Mouse (Mus musculus) limb, embryonic 13.5 days (tissue): ENCODE results near the gene Cdk17. TPM values are rescaled to one million over a fixed set of nuclear protein-coding genes. Genes with fewer than 3 reads are reported as not detected.
A peak's percentile ranks its signal among the peaks of the same experiment; 100 is the strongest.

Experiments used
- ATAC-seq: fragments of 200-750 bp; cut with Nextera tagmentation; 2 replicates; pipeline ENCODE4 v1.8.0; 2017; ENCODE audit warnings: low read depth, moderate number of reproducible peaks, moderate TSS enrichment; ENCODE audit not compliant: low FRiP score
- H3K27ac ChIP-seq: fragments of 300-500 bp; sonication (generic); 2 replicates; pipeline ENCODE4 v1.5.1; 2015; ENCODE audit warnings: inconsistent platforms, mild to moderate bottlenecking, moderate library complexity
- H3K27me3 ChIP-seq: fragments of 300-500 bp; sonication (generic); 2 replicates; pipeline ENCODE4 v1.6.1; 2015; ENCODE audit warnings: mild to moderate bottlenecking, inconsistent platforms
- H3K36me3 ChIP-seq: fragments of 300-500 bp; sonication (generic); 2 replicates; pipeline ENCODE4 v1.6.1; 2015; ENCODE audit warnings: inconsistent platforms, mild to moderate bottlenecking, moderate library complexity
- H3K4me1 ChIP-seq: fragments of 300-500 bp; sonication (generic); 2 replicates; pipeline ENCODE4 v1.6.1; 2015; ENCODE audit warnings: inconsistent platforms
- H3K4me2 ChIP-seq: fragments of 300-500 bp; sonication (generic); replicated peaks from 2 replicates; pipeline ENCODE4 v1.6.1; 2015; ENCODE audit warnings: inconsistent platforms, mild to moderate bottlenecking, moderate library complexity
- H3K4me3 ChIP-seq: fragments of 300-500 bp; sonication (generic); 2 replicates; pipeline ENCODE4 v1.5.1; 2015; ENCODE audit warnings: moderate library complexity, mild to moderate bottlenecking, inconsistent platforms
- H3K9ac ChIP-seq: fragments of 300-500 bp; sonication (generic); 2 replicates; pipeline ENCODE4 v1.6.1; 2015; ENCODE audit warnings: mild to moderate bottlenecking, inconsistent platforms
- H3K9me3 ChIP-seq: fragments of 300-500 bp; sonication (generic); 2 replicates; pipeline ENCODE4 v1.6.1; 2016; ENCODE audit warnings: inconsistent platforms
- WGBS: fragments of 180-500 bp; shearing (Covaris S2); methylation state at CpG from one replicate; pipeline ENCODE4 v1.1.7; 2015; 5-methylcytosine and 5-hydroxymethylcytosine counted together
- polyA plus RNA-seq: library from polyadenylated mRNA; unstranded; fragments of >200 nt; fragmentation: Nextera tagmentation; extraction: Ambion mirVana; gene quantifications from 2 replicates; pipeline ENCODE4 v1.2.1, GENCODE M21; 2015

Cdk17 gene
- polyA plus RNA-seq, 1 experiment from 2014 or later = 16.6 TPM

DNA sequence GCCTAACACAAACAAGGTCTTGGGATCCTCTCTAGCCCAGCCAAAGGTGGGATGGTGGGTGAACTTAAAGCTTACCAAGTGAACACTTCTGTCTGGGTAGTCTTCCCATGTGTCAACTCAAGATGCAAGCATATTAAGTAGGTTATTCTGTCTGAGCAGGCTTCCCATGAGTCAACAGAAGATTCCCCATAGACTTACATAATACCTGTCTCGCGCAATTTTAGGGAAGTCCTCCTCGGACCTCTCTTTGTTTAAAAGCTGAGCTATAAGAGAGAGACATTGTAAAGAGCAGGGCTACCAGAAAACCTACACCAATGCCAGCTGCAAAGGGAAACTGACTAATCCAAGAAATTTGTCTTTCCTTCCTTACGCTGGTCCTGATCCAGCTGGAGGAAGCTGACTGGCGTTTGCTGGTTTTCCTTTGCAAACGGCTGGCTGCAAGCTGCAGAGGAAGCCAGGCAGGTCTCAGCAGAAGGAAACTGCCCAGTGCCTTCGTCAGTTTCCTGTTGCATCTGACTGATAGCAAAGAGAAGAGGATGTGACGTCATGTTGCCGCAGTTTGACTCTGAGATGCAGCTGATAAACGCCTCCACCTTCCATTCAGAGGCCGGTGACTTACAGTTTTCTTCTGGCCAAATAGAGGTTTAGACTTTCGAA, 36.6 kb upstream of the Cdk17 start:
- H3K9ac ChIP-seq = peak overlapping the region; percentile 13; the same call in 1 of the 2 replicates
- no peaks in the 10 kb centered on the region for H3K9me3 ChIP-seq
- ATAC-seq = peak; percentile 5; the same call in 1 of the 2 replicates
- no peak overlapping the region for H3K27ac ChIP-seq
- H3K4me3 ChIP-seq = no peak overlapping the region
- H3K4me2 ChIP-seq = 0 out of 2 replicates have a peak overlapping the region, but pooled peaks have one; percentile 7
- peaks cover 12% of the 10 kb centered on the region for H3K4me1 ChIP-seq
- 56% methylated on average over 12 of the region's 12 CpGs for WGBS
- H3K36me3 ChIP-seq = no peaks in the 10 kb centered on the region
- no peaks in the 10 kb centered on the region for H3K27me3 ChIP-seq

DNA sequence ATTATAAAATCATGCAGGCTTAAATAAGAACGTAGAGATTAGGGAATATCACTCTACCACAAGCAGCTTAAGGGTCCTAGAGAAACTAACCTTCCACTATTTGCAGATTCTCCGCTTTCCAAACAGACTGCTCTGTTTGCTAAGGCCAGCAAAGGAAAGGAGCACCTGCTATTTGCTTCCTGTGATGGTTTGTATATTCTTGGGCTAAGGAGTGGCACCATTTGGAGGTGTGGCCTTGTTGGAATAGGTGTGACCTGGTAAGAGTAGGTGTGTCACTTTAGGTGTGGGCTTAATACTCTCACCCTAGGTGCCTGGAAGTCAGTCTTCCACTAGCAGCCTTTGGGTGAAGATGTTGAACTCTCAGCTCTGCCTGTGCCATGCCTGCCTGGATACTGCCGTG, 34.6 kb upstream of the Cdk17 start:
- Histone ChIP-seq H3K4me2 (no peak overlapping the region), H3K4me1 (peaks cover 12% of the 10 kb centered on the region), H3K36me3 (no peaks in the 10 kb centered on the region), H3K9me3 (no peaks in the 10 kb centered on the region), H3K27ac (no peak overlapping the region), H3K4me3 (no peak overlapping the region), H3K9ac (no peak overlapping the region), H3K27me3 (no peaks in the 10 kb centered on the region)
- WGBS = 84% methylated on average over 3 of the region's 3 CpGs
- no peak for ATAC-seq

DNA sequence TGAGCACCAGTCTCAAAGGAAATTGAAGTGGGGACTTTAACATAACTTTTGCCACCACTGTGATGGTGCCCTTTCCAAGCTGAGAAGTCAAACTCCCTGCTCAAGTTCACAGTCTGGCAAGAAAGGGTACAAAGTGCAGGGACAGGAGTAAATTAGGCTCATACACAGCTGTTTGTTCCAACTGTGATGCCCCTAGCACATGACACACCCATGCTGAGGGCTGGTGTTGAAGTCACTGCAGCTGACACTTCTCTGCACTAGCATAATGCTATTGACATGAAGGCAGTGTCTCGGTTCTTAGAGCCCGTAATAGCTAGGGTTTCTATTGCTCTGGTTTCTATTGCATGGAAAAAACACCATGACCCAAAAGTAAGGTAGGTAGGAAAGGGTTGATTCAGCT, 32.1 kb upstream of the Cdk17 start:
- no peaks in the 10 kb centered on the region for H3K36me3 ChIP-seq
- H3K4me2 ChIP-seq = no peak overlapping the region
- H3K27me3 ChIP-seq = no peaks in the 10 kb centered on the region
- ATAC-seq = no peak
- WGBS = 83% methylated on average over 2 of the region's 2 CpGs
- no peaks in the 10 kb centered on the region for H3K9me3 ChIP-seq
- H3K27ac ChIP-seq = no peak overlapping the region
- H3K4me1 ChIP-seq = peaks cover 8% of the 10 kb centered on the region
- no peak overlapping the region for H3K4me3 ChIP-seq
- H3K9ac ChIP-seq = no peak overlapping the region

DNA sequence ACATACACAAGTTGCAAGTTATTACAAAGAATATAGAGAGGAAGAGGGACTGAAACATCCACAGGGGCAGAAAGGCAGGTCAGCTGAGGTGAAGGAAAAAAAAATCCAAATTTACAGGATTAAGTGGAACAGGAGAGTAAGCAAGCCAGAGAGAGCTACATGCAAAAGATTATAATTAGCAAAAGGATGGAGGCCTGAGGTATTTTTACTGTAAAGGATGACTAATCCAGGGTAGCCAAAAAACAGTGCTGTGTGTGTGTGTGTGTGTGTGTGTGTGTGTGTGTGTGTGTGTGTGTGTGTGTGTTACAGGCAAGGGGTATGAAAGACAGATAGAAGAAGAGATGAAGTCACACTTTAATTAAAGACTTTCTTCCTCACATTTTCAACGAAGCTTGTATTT, 31.3 kb upstream of the Cdk17 start:
- no peaks in the 10 kb centered on the region for H3K27me3 ChIP-seq
- no peak overlapping the region for H3K9ac ChIP-seq
- WGBS = 77% methylated on average over 1 of the region's 1 CpGs
- ATAC-seq = no peak
- no peak overlapping the region for H3K4me3 ChIP-seq
- H3K4me2 ChIP-seq = no peak overlapping the region
- peaks cover under 1% of the 10 kb centered on the region; the same call in 1 of the 2 replicates for H3K4me1 ChIP-seq
- no peaks in the 10 kb centered on the region for H3K9me3 ChIP-seq
- no peaks in the 10 kb centered on the region for H3K36me3 ChIP-seq
- H3K27ac ChIP-seq = no peak overlapping the region

DNA sequence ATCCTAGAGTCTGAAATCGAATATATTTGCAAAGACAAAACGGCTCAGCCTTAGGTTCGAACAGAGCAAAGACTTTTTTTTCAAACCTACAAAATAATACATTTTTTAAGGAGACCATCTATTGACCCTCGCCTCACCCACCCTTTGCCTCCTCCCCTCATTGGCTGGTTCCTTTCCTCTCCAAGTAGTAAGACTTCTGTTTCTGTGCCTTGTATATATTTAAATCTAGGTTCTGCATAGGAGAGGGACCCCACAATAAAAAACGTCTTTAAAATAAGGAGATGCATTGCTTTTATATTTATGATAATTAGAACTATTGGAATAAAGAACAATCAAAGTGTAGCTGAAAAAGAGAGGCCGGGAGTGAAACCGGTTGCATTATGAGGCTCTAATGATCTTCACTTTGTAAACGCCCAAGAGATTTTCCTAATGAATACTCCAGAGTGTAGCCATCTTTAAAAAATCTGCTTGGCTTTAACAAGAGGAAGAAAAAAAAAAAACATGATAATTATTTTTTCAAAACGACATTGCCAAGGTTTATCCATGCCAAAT, 30.7 kb upstream of the Cdk17 start:
- Histone ChIP-seq H3K27me3 (no peaks in the 10 kb centered on the region), H3K4me3 (no peak overlapping the region), H3K9ac (no peak overlapping the region), H3K4me1 (no peaks in the 10 kb centered on the region), H3K27ac (no peak overlapping the region), H3K9me3 (no peaks in the 10 kb centered on the region), H3K36me3 (no peaks in the 10 kb centered on the region), H3K4me2 (no peak overlapping the region)
- WGBS = 74% methylated on average over 9 of the region's 9 CpGs
- no peak for ATAC-seq

DNA sequence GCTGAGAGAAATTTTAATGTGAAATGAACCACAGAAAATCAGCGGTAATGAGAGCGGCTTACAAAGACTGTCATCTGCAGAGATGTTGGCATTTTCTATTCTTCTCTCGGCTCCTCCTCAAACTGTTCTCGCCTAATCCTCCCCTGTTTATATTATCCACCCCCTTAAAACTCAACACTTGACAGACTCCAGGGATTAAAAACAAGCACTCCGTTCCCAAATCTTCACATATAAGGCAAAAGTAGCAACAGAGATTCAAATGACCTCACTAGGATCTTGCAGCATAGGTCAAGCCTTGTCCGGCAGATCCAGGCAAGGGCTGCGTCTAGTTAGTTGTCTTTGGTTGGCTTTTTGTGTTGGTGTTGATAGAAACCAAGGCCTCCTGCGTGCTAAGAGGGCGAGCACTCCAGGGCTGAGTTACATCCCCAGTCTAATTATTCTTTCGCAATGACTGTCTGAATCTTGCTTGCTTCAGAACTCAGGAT, 30.2 kb upstream of the Cdk17 start:
- no peaks in the 10 kb centered on the region for H3K36me3 ChIP-seq
- WGBS = 80% methylated on average over 10 of the region's 10 CpGs
- no peak for ATAC-seq

DNA sequence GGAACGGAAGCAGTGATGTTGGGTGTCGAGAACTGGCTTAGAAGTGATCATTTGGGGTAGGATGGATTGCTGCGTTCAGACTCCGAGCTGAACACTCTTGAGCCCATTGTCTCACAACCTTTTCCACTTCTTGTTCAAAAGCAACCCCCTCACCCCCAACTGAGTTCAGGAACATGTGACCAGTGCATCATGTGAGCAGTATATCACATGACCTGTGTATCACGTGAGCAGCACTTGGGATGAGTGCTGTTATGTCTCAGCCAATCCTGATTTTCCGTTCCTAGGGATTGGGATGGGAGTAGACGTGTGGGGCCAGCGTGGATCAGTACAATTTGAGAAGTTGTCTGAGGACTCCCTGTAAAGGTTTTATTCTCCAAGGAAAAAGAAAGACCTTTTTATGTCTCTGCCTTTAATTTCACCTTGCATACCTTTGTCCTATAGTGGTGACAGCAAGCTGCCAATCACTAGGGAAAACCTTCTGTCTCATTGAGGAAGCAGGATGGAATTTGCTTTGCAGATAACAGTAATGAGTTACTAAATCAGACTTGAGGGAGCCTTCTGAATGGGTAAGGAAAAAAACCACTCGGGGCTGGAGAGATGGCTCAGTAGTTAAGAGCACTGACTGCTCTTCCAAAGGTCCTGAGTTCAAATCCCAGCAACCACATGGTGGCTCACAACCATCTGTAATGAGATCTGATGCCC, 28.7 kb upstream of the Cdk17 start:
- no peak overlapping the region for H3K27ac ChIP-seq
- 89% methylated on average over 9 of the region's 9 CpGs for WGBS
- H3K4me2 ChIP-seq = no peak overlapping the region
- ATAC-seq = no peak
- H3K4me3 ChIP-seq = no peak overlapping the region
- no peak overlapping the region for H3K9ac ChIP-seq
- no peaks in the 10 kb centered on the region for H3K4me1 ChIP-seq
- H3K27me3 ChIP-seq = no peaks in the 10 kb centered on the region
- H3K9me3 ChIP-seq = no peaks in the 10 kb centered on the region
- no peaks in the 10 kb centered on the region for H3K36me3 ChIP-seq

More for the DNA sequence above, 30.2 kb upstream of the Cdk17 start:
- no peaks in the 10 kb centered on the region for H3K27me3 ChIP-seq
- no peaks in the 10 kb centered on the region for H3K9me3 ChIP-seq
- H3K4me1 ChIP-seq = no peaks in the 10 kb centered on the region
- no peak overlapping the region for H3K4me2 ChIP-seq
- H3K9ac ChIP-seq = no peak overlapping the region
- H3K4me3 ChIP-seq = no peak overlapping the region
- no peak overlapping the region for H3K27ac ChIP-seq

DNA sequence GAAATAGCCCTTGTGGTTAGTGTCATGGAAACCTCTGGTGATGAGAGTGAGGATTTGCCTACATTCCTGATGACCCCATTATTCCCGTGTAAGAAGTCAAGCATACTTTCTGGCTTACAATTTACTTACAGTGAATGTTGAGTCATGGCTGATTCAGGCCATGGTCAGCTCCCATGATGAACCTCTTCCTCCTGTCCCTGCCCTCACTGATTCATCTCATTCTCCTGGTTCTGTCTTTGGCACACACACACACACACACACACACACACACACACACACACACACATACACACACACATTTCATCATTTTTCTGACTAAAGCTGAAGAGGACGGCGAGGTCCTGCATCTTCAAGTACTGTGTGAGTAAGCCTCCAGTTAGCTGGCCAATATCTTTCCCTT, 21.9 kb upstream of the Cdk17 start:
- Histone ChIP-seq H3K4me3 (no peak overlapping the region), H3K4me1 (no peaks in the 10 kb centered on the region), H3K36me3 (no peaks in the 10 kb centered on the region), H3K9ac (no peak overlapping the region), H3K27me3 (no peaks in the 10 kb centered on the region), H3K9me3 (no peaks in the 10 kb centered on the region), H3K4me2 (no peak overlapping the region), H3K27ac (no peak overlapping the region)
- WGBS = 92% methylated on average over 3 of the region's 3 CpGs
- ATAC-seq = no peak

DNA sequence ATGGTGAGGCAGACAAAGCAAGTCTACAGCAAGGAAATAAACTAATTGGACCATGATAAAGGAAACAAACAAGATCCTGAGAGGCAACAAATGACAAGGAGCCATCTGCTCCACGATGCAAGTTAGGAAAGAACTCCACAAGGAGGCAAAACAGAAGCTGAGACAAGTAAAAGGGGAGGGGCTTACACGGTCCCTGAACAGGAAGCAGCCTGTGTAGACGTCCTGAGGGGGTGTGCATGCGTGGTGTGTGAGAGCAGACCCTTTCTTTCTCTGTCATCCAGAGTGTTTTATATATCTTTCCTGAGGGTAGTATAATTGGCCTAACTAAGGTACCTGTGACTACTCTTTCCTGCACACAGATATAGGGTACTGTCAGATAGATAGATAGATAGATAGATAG, 19.9 kb upstream of the Cdk17 start:
- Histone ChIP-seq H3K4me1 (no peaks in the 10 kb centered on the region), H3K27me3 (no peaks in the 10 kb centered on the region), H3K4me2 (no peak overlapping the region), H3K36me3 (no peaks in the 10 kb centered on the region), H3K4me3 (no peak overlapping the region), H3K9me3 (no peaks in the 10 kb centered on the region), H3K27ac (no peak overlapping the region), H3K9ac (no peak overlapping the region)
- ATAC-seq = no peak
- 51% methylated on average over 4 of the region's 4 CpGs for WGBS

DNA sequence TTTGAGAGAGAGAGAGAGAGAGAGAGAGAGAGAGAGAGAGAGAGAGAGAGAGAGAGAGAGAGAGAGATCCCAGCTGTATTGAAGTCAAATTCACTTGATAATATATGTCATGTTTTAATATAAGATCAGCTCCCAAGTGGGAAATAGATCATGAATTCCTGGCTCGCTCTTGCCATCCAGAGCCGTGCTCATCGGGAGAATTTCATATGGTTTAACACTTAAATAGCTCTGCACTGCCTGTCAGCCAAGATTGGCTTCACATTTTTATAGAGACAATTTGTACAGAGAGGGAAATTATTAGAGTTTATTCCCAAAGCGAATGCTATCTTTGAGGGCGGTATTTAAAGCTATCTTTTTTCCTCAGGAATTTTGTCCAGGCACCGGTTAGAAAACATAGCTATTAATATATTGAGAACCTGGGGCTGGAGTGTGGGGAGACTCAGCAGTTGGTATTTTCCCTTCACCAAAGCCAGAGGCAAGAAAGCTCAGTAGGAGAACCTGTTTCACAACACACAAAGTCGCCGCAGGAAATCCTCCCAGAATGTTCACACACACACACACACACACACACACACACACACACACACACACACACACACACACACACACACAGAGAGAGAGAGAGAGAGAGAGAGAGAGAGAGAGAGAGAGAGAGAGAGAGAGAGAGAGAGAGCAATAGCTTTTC, 17.9 kb upstream of the Cdk17 start:
- ATAC-seq = no peak
- no peak overlapping the region for H3K4me2 ChIP-seq

DNA sequence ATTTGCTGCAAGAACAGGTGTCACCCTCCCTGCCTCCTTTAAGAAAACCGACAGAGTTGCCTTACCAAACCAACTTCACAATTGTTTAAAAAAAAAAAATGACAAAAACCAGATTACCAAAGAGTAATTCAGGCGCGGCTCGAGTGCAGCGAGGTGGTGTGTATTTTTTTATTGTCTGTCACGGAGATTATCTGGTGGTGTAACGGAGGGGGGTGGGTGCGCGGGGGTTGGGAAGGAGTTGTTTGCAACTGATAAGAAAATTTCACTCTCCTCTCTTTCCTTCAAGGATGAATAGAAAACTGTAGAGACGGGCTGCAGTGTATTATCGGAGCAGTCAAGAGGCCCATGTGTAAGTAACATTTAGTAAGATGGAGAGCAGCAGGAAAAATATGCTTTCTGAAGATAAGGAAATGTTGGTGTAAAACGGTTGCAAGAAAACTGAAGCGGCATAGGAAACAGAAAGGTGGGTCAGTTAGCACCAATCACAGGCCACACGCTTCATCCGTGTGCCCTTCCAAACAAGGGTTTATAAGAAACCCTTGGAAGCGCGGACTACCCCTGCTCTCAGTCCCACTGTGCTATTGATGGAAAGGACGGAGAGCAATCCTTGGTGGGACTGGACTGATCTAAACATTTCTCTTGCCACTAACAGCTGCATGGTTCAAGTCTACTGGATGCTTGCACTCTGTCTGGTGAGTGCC, 17.2 kb upstream of the Cdk17 start:
- no peak overlapping the region for H3K4me3 ChIP-seq
- no peaks in the 10 kb centered on the region for H3K4me1 ChIP-seq
- H3K36me3 ChIP-seq = no peaks in the 10 kb centered on the region
- no peak overlapping the region for H3K4me2 ChIP-seq
- 52% methylated on average over 18 of the region's 18 CpGs for whole genome bisulfite sequencing
- no peak overlapping the region for H3K27ac ChIP-seq
- H3K27me3 ChIP-seq = no peaks in the 10 kb centered on the region
- H3K9ac ChIP-seq = no peak overlapping the region
- H3K9me3 ChIP-seq = no peaks in the 10 kb centered on the region
- no peak for ATAC-seq

More for the DNA sequence above, 17.9 kb upstream of the Cdk17 start:
- Histone ChIP-seq H3K27me3 (no peaks in the 10 kb centered on the region), H3K9me3 (no peaks in the 10 kb centered on the region), H3K4me3 (no peak overlapping the region), H3K27ac (no peak overlapping the region), H3K4me1 (no peaks in the 10 kb centered on the region), H3K9ac (no peak overlapping the region), H3K36me3 (no peaks in the 10 kb centered on the region)
- 53% methylated on average over 8 of the region's 8 CpGs for WGBS

DNA sequence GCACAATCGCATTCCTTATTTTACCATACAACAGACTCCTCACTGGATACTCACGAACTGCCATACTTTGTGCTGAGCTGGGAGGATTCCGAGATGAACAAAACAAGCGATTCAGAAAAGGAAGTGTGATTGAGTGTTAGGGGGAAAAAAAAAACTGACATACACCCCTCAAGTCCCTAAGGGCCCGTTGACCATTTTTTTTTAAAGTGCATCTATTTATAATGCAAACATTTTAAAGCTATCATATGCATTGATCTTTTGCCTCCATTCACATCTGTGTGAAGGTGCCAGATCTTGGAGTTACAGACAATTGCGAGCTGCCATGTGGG, 16.7 kb upstream of the Cdk17 start:
- no peaks in the 10 kb centered on the region for H3K9me3 ChIP-seq
- no peaks in the 10 kb centered on the region for H3K36me3 ChIP-seq
- no peaks in the 10 kb centered on the region for H3K4me1 ChIP-seq
- WGBS = 80% methylated on average over 6 of the region's 6 CpGs
- H3K9ac ChIP-seq = no peak overlapping the region
- no peak for ATAC-seq
- H3K4me2 ChIP-seq = no peak overlapping the region
- H3K27me3 ChIP-seq = no peaks in the 10 kb centered on the region
- H3K27ac ChIP-seq = no peak overlapping the region
- H3K4me3 ChIP-seq = no peak overlapping the region
